Mouse (Mus musculus) kidney, adult 2 months (tissue): ENCODE measurements around the gene Col28a1.

ENCODE experiments used
- CTCF ChIP-seq: fragments of 200-500 bp; conservative IDR thresholded peaks from 2 replicates; pipeline ENCODE4 v1.5.1; 2011; ENCODE audit warnings: low read depth, mild to moderate bottlenecking, control low read depth, low read length, moderate library complexity, mixed read lengths; ENCODE audit not compliant: insufficient read depth, insufficient read length
- POLR2A ChIP-seq: fragments of 200-500 bp; IDR thresholded peaks from one replicate; pipeline ENCODE4 v1.6.1; 2011; ENCODE audit warnings: low read depth, low read length, control low read depth

DNA sequence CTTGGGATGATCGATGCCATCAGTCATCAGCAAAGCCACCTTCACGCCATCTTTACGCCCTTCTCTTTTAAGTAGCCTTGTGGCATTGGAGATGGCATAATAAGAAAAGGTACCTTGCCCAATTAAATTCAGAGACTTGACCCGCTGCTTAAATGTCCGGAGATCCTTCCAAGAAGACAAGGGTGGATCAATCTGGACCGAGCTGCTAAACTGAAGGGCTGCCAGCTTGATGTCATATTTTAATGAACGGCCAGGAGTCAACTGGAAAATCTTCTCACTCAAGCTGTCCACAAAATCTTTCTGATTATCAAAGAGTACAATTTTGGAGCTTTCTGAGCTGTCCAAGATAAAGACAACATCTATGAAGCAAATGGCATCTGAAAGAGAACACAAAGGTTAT is 17.1 kb downstream of the Col28a1 start:
- TF ChIP-seq CTCF (no peak), POLR2A (no peak)
